Mouse (Mus musculus): Measurements from ENCODE around the gene 4933406M09Rik.

GRCm38 (mm10) chr1:134353326-134353725 lies 32.4 kb upstream of the 4933406M09Rik start:
- TF ChIP-seq CTCF (conservative IDR thresholded peaks at IDR 0.05; ENCODE audit: low read length) = no peak
- no peak for TF ChIP-seq NANOG (IDR thresholded peaks at IDR 0.05; ENCODE audit: borderline replicate concordance, low read length)
- no peak for TF ChIP-seq POU5F1 (IDR thresholded peaks at IDR 0.05; ENCODE audit: borderline replicate concordance, low read length)
